Mouse (Mus musculus): ENCODE results near the gene Reps2. TPM values are rescaled to one million over a fixed set of nuclear protein-coding genes. Genes with fewer than 3 reads are reported as not detected.

Gene Reps2
- polyA plus RNA-seq, 1 experiment from 2014 or later: 0.66 TPM

DNA sequence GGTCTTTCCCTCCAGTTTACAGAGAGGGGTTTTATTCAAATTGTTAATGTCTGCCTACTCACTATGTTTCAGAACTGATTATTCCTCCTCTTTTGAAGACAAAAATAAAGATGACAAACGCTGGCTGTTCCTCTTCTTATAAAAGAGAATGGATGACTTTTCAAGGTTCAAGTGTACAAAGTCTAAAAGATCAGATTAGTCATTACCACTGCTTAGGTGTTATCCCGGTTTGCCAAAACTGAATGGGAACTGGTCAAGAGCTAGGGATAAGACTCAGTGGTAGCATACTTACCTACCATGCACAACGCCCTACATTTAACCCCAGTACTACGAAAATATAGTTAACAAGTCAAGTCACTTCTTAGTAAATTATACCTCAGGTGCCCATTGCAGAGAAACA, 77.9 kb downstream of the Reps2 start:
- no peaks in the 10 kb centered on the region for H3K36me3 ChIP-seq (ENCODE audit: control insufficient read depth, insufficient read depth, low read length)
- no peak overlapping the region for H3K27ac ChIP-seq (ENCODE audit: low read depth)
- H3K4me2 ChIP-seq (ENCODE audit: low read length): no peak overlapping the region
- no peaks in the 10 kb centered on the region for H3K4me1 ChIP-seq (replicated peaks; ENCODE audit: control insufficient read depth, insufficient read depth, low read length)
- DNase-seq (ENCODE audit: low spot score) (no peak), ATAC-seq (replicated peaks; ENCODE audit: low FRiP score, low TSS enrichment, low read depth) (no peak)
- H3K27me3 ChIP-seq (replicated peaks; ENCODE audit: control insufficient read depth, insufficient read depth, low read length): peaks cover 6% of the 10 kb centered on the region
- no peak overlapping the region for H3K4me3 ChIP-seq (ENCODE audit: low read depth, low read length)
- H3K9ac ChIP-seq (ENCODE audit: low read length): no peak overlapping the region
- no peaks in the 10 kb centered on the region for H3K9me3 ChIP-seq (ENCODE audit: control insufficient read depth, low read length)
- WGBS: 88% methylated on average over 4 of the region's 4 CpGs

DNA sequence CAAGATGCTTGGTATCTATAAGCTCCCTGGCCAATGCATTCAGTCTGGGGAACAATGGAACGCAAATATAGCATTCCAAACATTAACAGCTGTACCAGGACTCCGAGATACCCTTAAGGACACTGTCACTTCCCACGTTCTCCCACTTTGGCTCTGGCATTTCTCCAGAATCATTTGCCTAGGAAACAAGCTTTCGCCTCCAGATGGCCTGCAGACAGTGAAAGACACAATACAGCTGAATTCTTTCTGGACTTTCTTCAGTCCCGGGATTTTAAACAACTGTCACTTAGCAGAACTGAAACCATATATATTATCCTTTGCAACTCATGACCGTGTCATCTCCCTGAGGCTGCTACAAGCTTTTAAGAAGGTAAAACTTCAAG, 87.0 kb downstream of the Reps2 start:
- Histone ChIP-seq H3K27ac (ENCODE audit: low read depth) (no peak overlapping the region), H3K4me1 (replicated peaks; ENCODE audit: control insufficient read depth, insufficient read depth, low read length) (no peaks in the 10 kb centered on the region; the same call in 1 of the 2 replicates), H3K36me3 (ENCODE audit: control insufficient read depth, insufficient read depth, low read length) (no peaks in the 10 kb centered on the region), H3K9ac (ENCODE audit: low read length) (no peak overlapping the region), H3K4me2 (ENCODE audit: low read length) (no peak overlapping the region), H3K9me3 (ENCODE audit: control insufficient read depth, low read length) (no peaks in the 10 kb centered on the region), H3K27me3 (replicated peaks; ENCODE audit: control insufficient read depth, insufficient read depth, low read length) (peaks cover 13% of the 10 kb centered on the region; the same call in 1 of the 2 replicates), H3K4me3 (ENCODE audit: low read depth, low read length) (no peak overlapping the region)
- 36% methylated on average over 6 of the region's 6 CpGs for WGBS
- ATAC-seq (replicated peaks; ENCODE audit: low FRiP score, low TSS enrichment, low read depth) (no peak), DNase-seq (ENCODE audit: low spot score) (no peak)

DNA sequence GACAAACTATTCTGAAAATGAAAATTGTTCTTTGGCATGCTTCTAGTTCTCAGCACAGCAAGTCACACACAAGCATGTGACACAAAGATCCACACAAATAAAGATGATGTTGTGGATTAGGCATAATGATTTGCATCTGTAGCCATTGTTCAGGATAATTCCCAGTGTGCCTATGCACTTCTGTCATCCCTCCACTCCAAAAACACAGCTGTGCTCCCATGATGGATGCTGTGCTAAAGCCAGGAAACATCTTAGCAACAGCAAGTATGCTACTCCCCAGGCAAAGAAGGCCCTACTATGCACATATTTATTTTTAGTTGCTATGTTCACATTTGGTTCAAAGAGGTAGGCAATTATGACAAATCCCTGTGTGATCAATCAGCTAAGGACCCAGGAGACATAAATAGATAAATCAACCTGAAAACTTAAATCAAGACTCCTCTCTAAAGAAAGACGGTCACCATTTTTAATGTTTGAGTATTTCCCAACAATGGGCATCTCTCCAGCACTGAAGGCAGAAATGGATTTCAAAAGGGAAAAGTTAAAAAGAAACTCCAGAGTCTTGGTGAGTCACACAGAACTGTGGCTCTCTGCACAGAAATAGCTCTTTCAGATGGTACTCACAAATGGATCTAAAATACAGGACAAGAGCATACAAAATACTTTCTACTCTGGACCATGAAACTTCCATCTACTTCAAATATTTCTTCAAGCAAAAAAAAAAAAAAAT, 87.6 kb downstream of the Reps2 start:
- Histone ChIP-seq H3K4me3 (ENCODE audit: low read depth, low read length) (no peak overlapping the region), H3K27me3 (replicated peaks; ENCODE audit: control insufficient read depth, insufficient read depth, low read length) (peaks cover 16% of the 10 kb centered on the region; the same call in 1 of the 2 replicates), H3K4me2 (ENCODE audit: low read length) (no peak overlapping the region), H3K4me1 (replicated peaks; ENCODE audit: control insufficient read depth, insufficient read depth, low read length) (no peaks in the 10 kb centered on the region; the same call in 1 of the 2 replicates), H3K9me3 (ENCODE audit: control insufficient read depth, low read length) (no peaks in the 10 kb centered on the region), H3K9ac (ENCODE audit: low read length) (no peak overlapping the region), H3K36me3 (ENCODE audit: control insufficient read depth, insufficient read depth, low read length) (no peaks in the 10 kb centered on the region), H3K27ac (ENCODE audit: low read depth) (no peak overlapping the region)
- ATAC-seq (replicated peaks; ENCODE audit: low FRiP score, low TSS enrichment, low read depth) (no peak), DNase-seq (ENCODE audit: low spot score) (no peak)
- 54% methylated on average over 1 of the region's 1 CpGs for WGBS

DNA sequence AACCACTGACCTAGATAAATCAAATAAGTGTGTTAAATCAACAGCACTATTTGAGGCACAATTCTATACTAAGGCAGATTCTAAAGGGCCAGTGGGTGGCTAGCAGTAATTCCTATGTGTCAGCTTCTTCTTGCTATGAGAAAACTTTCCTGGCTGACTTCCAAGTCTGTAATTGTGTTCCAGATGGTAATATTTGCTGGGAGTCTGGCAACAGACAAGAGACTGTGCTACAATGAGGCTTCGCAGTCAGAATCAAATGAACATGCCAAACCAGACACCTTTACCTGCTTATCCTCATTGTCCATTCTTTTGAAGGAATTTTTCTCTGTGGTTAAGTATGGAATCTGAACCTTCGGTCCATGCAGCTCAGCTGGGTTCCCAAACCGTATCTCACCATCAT, 88.9 kb downstream of the Reps2 start:
- Histone ChIP-seq H3K9ac (ENCODE audit: low read length) (no peak overlapping the region), H3K36me3 (ENCODE audit: control insufficient read depth, insufficient read depth, low read length) (no peaks in the 10 kb centered on the region), H3K27me3 (replicated peaks; ENCODE audit: control insufficient read depth, insufficient read depth, low read length) (peaks cover 20% of the 10 kb centered on the region; the same call in 1 of the 2 replicates), H3K27ac (ENCODE audit: low read depth) (no peak overlapping the region), H3K4me1 (replicated peaks; ENCODE audit: control insufficient read depth, insufficient read depth, low read length) (no peaks in the 10 kb centered on the region; the same call in 1 of the 2 replicates), H3K9me3 (ENCODE audit: control insufficient read depth, low read length) (no peaks in the 10 kb centered on the region), H3K4me2 (ENCODE audit: low read length) (no peak overlapping the region), H3K4me3 (ENCODE audit: low read depth, low read length) (no peak overlapping the region)
- WGBS: 75% methylated on average over 3 of the region's 3 CpGs
- ATAC-seq (replicated peaks; ENCODE audit: low FRiP score, low TSS enrichment, low read depth) (no peak), DNase-seq (ENCODE audit: low spot score) (no peak)

GRCm38 (mm10) chrX:162552383-162552782, 91.1 kb downstream of the Reps2 start:
- H3K4me1 ChIP-seq (replicated peaks; ENCODE audit: control insufficient read depth, insufficient read depth, low read length): no peaks in the 10 kb centered on the region; the same call in 1 of the 2 replicates
- no peak for DNase-seq (ENCODE audit: low spot score)
- H3K36me3 ChIP-seq (ENCODE audit: control insufficient read depth, insufficient read depth, low read length): no peaks in the 10 kb centered on the region
- H3K9me3 ChIP-seq (ENCODE audit: control insufficient read depth, low read length): no peaks in the 10 kb centered on the region
- no peak overlapping the region for H3K4me2 ChIP-seq (ENCODE audit: low read length)
- 48% methylated on average over 8 of the region's 8 CpGs for WGBS
- peaks cover 20% of the 10 kb centered on the region; the same call in 1 of the 2 replicates for H3K27me3 ChIP-seq (replicated peaks; ENCODE audit: control insufficient read depth, insufficient read depth, low read length)
- H3K27ac ChIP-seq (ENCODE audit: low read depth): no peak overlapping the region
- no peak overlapping the region for H3K4me3 ChIP-seq (ENCODE audit: low read depth, low read length)
- no peak for ATAC-seq (replicated peaks; ENCODE audit: low FRiP score, low TSS enrichment, low read depth)
- no peak overlapping the region for H3K9ac ChIP-seq (ENCODE audit: low read length)

DNA sequence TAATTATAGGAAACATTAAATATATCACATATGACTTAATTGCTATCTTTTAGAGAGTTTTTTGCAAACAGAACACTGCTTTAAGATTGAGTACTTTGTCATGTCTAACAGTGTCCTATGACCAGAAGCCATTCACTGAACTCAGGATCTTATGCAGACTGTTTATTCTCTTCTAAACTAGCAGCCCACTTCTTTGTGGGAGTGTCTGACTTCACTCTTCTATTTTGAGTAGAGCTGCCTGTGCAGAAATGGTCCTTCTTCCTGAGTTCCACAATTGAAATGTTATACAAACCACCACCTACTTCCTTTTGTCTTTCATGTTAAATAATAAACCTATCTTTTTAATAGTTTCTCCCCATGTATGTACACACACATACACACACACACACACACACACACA, 98.4 kb downstream of the Reps2 start:
- H3K36me3 ChIP-seq (ENCODE audit: control insufficient read depth, insufficient read depth, low read length): no peaks in the 10 kb centered on the region
- H3K27ac ChIP-seq (ENCODE audit: low read depth): no peak overlapping the region
- no peak overlapping the region for H3K4me2 ChIP-seq (ENCODE audit: low read length)
- no peak overlapping the region for H3K9ac ChIP-seq (ENCODE audit: low read length)
- no peak for DNase-seq (ENCODE audit: low spot score)
- ATAC-seq (replicated peaks; ENCODE audit: low FRiP score, low TSS enrichment, low read depth): no peak
- H3K4me3 ChIP-seq (ENCODE audit: low read depth, low read length): no peak overlapping the region
- no peaks in the 10 kb centered on the region for H3K4me1 ChIP-seq (replicated peaks; ENCODE audit: control insufficient read depth, insufficient read depth, low read length)
- 0 out of 2 replicates have a peak, but pooled peaks cover 9% of the 10 kb centered on the region for H3K27me3 ChIP-seq (replicated peaks; ENCODE audit: control insufficient read depth, insufficient read depth, low read length)
- no peaks in the 10 kb centered on the region for H3K9me3 ChIP-seq (ENCODE audit: control insufficient read depth, low read length)

- H3K27ac ChIP-seq (ENCODE audit: low read depth): no peak overlapping the region
- H3K9ac ChIP-seq (ENCODE audit: low read length): no peak overlapping the region
- H3K4me3 ChIP-seq (ENCODE audit: low read depth, low read length): no peak overlapping the region
- H3K36me3 ChIP-seq (ENCODE audit: control insufficient read depth, insufficient read depth, low read length): no peaks in the 10 kb centered on the region
- ATAC-seq (replicated peaks; ENCODE audit: low FRiP score, low TSS enrichment, low read depth) (no peak), DNase-seq (ENCODE audit: low spot score) (no peak)
- no peaks in the 10 kb centered on the region for H3K9me3 ChIP-seq (ENCODE audit: control insufficient read depth, low read length)
- no peak overlapping the region for H3K4me2 ChIP-seq (ENCODE audit: low read length)
- 76% methylated on average over 1 of the region's 1 CpGs for WGBS
- 0 out of 2 replicates have a peak, but pooled peaks cover 9% of the 10 kb centered on the region for H3K27me3 ChIP-seq (replicated peaks; ENCODE audit: control insufficient read depth, insufficient read depth, low read length)
- H3K4me1 ChIP-seq (replicated peaks; ENCODE audit: control insufficient read depth, insufficient read depth, low read length): no peaks in the 10 kb centered on the region
Observed at GRCm38 (mm10) chrX:162542576-162543227, 100.7 kb downstream of the Reps2 start.

DNA sequence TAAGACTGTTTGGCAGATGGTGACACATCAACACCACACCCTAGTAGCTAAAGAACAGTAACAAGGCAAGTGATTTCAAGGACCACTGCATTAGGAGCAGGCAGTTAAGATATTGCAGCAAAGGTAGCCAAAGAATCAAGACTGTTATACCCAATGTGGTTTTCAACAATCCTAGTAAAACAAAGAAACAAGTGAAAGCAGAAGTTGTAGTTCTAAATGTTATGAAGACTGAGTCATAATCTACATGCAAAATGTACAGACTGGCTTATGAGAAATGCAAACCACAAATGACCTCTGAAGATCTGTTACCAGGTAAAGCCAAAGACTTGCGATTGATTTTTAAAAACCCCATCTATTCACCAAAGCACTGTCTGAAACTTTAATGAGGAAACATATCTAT, 101.5 kb downstream of the Reps2 start:
- no peak overlapping the region for H3K4me2 ChIP-seq (ENCODE audit: low read length)
- DNase-seq (ENCODE audit: low spot score): no peak
- H3K9ac ChIP-seq (ENCODE audit: low read length): no peak overlapping the region
- H3K4me1 ChIP-seq (replicated peaks; ENCODE audit: control insufficient read depth, insufficient read depth, low read length): no peaks in the 10 kb centered on the region
- H3K27me3 ChIP-seq (replicated peaks; ENCODE audit: control insufficient read depth, insufficient read depth, low read length): 0 out of 2 replicates have a peak, but pooled peaks cover 9% of the 10 kb centered on the region
- no peak overlapping the region for H3K27ac ChIP-seq (ENCODE audit: low read depth)
- H3K4me3 ChIP-seq (ENCODE audit: low read depth, low read length): no peak overlapping the region
- ATAC-seq (replicated peaks; ENCODE audit: low FRiP score, low TSS enrichment, low read depth): no peak
- H3K36me3 ChIP-seq (ENCODE audit: control insufficient read depth, insufficient read depth, low read length): no peaks in the 10 kb centered on the region
- 100% methylated on average over 1 of the region's 1 CpGs for WGBS
- no peaks in the 10 kb centered on the region for H3K9me3 ChIP-seq (ENCODE audit: control insufficient read depth, low read length)
